Mouse (Mus musculus) B cell, adult 2 months (primary cell): Measurements from ENCODE around the gene Rreb1.

Source experiments
- DNase-seq, 2 experiments: peaks; one replicate each; pipeline ENCODE4 v3.0.0; 2022

Gene Rreb1

DNA sequence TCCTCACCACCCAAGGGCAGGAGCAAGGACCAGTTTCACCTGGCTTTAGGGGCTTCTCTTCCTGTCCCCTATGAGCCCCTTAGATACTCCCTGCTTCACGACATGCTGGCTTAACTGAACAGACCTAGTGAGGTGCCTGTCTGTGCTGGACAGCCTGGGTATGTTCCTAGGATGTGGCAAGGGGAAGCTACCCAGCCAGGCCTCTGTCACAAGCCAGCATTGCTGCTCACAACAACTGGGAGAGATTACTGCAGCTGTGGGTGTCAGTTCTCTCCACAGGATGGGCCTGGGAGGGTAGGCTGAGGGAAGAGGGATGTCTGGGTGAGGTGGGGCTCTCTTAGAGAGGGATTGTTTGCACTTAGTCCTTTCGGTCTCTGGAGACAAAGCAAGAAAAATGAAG is 142.5 kb downstream of the Rreb1 start:
- DNase-seq = no peak

DNA sequence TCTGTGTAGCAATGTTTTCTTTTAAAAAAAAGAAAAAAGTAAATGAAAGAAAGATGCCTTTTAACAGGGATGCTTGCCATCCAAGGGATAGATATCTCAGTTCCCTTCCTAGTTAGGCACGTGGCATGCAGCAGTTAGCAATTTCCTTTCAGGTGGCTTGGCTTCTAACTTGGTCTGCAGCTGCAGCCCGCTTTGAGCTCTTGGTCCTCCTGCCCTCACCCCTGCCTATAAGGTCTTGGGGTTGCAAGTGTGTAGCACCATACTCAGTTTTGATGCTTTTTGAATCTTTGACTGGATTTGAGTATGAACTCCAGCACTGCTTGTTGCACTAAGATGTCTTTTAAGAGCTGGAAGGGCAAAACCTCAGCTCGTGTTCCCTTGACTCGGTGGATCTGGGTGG is 144.9 kb downstream of the Rreb1 start:
- DNase-seq = no peak

- DNase-seq = no peak
Observed at GRCm38 (mm10) chr13:37923643-37924460, 145.7 kb downstream of the Rreb1 start.

- DNase-seq = no peak
Observed at GRCm38 (mm10) chr13:37924461-37924948, 146.3 kb downstream of the Rreb1 start.

- DNase-seq = no peak
Observed at GRCm38 (mm10) chr13:37926394-37926793, 148.2 kb downstream of the Rreb1 start.

GRCm38 (mm10) chr13:37929532-37929931 is 151.3 kb downstream of the Rreb1 start:
- DNase-seq = no peak

DNA sequence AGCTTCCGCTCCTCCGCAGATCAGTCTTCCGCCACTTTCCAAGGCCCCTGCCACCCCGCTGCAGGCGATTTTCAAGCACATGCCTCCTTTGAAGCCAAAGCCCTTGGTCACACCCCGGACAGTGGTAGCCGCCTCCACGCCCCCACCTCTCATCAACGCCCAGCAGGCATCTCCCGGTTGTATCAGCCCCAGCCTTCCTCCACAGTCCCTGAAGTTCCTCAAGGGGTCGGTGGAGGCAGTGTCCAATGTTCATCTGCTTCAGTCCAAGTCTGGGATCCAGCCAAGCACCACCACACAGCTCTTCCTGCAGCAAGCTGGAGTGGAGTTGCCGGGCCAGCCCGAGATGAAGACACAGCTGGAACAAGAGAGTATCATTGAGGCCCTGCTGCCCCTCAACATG is 151.9 kb downstream of the Rreb1 start:
- no peak for DNase-seq

DNA sequence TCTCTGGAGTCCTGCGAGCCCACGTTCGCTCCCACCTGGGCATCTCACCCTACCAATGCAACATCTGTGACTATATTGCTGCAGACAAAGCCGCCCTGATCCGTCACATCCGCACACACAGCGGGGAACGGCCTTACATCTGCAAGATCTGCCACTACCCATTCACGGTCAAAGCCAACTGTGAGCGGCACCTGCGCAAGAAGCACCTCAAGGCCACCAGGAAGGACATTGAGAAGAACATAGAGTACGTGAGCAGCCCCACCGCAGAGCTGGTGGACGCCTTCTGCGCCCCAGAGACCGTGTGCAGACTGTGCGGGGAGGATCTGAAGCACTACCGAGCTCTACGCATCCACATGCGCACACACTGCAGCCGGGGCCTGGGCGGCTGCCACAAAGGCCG is 152.4 kb downstream of the Rreb1 start:
- no peak for DNase-seq

DNA sequence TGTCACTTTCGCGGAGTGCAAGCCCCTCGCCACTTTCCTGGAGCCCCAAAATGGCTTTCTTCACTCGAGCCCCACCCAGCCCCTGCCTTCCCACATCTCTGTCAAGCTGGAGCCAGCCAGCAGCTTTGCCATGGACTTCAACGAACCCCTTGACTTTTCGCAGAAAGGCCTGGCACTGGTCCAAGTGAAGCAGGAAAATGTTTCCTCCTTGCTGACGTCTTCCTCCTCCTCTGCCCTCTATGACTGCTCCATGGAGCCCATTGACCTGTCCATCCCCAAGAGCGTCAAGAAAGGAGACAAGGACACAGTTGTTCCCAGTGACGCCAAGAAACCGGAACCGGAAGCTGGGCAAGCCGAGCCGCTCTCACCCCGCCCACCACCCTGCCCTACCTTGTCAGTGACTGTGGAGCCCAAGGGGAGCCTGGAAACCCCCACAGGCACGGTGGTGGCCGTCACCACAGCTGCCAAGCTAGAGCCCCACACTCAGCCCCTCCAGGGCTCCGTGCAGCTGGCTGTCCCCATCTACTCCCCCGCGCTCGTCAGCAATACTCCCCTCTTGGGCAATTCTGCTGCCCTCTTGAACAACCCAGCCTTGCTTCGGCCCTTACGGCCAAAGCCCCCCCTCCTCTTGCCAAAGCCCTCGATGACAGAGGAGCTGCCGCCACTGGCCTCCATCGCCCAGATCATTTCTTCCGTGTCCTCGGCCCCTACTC is 153.2 kb downstream of the Rreb1 start:
- no peak for DNase-seq

DNA sequence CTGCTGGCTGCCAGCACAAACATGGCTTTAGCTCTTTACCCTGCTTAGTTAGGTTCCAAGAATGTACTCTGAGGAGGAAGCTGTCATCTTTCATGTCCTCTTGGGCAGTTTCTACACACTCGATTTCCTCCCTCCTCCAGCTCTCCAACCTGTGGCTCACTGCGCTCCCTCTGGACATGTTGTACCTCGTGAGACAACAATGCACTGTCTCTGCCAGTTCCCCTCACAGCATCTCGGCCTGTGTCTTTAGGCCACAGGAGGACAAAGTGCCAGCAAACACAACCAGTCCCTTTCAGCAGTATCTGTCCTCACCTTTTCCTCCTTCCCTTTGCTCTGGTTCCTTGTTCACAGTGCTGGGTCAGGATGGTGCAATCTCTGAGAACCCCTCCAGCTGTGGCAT is 155.9 kb downstream of the Rreb1 start:
- DNase-seq = no peak

DNA sequence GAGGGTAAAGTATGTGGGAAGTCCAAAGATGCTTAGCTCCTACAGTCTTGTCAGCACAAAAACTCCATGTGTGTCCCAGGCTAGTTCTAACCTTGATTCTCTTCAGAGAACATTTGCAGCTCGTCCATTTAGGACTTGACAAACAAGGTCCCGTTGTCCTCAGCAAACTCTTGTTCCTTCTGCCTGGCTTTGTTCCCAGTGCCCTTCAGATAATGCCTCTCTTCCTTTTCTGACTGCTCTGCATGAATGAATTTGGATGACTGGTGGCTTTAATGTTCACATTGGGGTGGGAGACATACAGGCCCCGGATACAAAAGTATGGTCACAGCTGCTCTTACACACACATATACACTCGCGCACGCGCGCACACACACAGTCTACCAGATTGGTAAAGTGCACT is 156.7 kb downstream of the Rreb1 start:
- no peak for DNase-seq

DNA sequence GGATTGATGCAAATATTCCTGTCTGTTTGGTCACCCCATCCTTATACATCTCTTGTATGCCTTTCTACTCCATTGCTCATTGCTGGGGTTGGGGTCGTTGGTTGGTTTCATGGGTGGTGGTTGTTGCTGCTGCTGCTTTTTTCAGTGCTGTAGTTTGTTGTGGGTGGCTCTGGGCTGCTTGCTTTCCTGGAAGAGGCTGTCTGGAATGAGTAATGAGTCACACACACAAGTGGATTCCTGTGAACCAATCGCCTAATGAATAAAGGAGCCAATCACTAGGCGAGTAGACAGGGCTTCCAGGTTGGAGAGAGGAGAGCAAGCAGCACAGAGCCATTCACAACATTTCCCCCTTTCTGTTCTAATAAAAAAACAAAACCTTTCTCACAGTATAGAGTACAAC is 158.2 kb downstream of the Rreb1 start:
- no peak for DNase-seq

DNA sequence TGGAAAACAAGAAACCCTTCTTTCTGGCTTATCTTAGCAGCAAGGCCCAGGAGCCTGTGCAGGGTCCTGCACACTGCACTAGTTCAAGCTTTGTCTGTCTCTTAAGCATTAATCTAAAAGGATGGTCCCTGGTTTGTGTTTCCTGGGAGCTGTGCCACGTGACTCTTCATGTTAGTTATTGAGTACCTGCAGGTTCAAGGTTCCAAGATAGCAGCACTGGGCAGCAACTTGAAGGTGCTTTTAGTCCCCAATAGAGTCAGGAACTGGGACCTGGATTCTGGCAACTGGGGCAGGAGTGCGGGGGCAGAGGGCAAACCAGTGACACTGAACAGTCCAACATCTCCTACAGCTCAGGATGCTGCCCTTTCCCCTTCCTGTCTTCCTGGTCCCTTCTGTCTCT is 162.0 kb downstream of the Rreb1 start:
- DNase-seq = no peak

DNA sequence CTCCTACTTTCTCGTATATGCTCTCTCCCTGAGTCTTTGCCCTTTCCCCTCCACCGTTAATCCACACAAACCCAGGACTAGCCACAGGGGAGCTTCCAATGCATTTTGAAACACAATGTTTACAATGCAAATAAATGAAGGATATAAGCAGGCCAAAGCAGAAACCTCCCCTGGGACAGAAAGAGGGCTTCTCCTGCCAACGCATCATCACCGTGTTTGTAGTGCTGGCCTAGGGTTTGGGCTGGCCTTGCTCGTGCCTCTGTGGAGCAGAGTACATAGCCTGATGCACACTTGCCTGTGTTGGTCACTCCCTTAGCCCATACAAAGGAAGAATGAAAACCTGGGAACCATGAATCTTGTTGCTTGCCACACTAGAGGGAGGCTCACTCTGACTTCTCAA is 162.4 kb downstream of the Rreb1 start:
- no peak for DNase-seq

- DNase-seq = no peak
Observed at GRCm38 (mm10) chr13:37941138-37941645, 163.0 kb downstream of the Rreb1 start.

DNA sequence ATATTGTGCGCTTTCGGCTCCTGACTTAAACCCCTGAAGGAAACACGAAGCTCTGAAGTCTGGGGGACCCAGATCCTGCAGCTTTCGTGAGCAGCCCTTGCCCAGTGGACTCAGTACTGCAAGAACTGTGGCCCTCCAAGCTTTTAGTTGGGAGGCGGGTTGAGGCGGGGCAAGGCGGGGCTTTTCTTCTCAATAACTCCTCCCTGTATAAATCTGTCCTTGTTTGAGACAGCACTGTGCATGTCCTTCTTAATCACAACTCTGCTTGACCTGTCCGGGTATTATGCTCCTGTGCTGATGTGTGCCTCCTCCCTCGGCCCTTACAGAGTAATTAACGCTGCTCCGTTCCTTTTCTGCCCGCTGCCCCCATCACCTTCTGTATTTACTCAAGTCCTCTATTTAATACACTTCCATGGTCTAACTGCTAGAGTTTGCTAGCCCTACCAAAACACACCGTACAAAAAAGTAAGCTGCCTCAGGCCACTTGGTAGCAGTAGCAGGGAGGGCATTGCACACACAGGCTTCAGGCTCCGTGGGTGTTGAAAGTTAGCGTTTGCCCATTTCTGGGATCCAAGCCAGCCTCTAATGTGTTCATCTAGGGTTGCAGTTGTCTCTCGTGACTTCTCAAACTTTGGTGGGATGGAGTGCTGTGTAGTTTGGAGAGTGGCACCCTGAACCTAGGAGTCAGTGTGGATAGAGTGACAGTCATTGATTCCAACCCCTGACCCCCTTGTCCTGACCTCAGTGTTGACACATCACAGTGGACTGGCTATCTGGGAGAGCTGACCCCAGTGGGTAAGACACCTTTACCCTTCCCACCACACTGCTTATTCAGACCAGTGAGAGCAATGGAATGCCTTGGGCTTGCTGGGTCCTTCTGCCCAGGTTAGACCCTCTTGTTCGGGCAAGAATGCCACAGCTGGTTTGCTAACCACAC is 164.0 kb downstream of the Rreb1 start:
- DNase-seq = no peak

GRCm38 (mm10) chr13:37942887-37943331 is 164.7 kb downstream of the Rreb1 start:
- DNase-seq = no peak

DNA sequence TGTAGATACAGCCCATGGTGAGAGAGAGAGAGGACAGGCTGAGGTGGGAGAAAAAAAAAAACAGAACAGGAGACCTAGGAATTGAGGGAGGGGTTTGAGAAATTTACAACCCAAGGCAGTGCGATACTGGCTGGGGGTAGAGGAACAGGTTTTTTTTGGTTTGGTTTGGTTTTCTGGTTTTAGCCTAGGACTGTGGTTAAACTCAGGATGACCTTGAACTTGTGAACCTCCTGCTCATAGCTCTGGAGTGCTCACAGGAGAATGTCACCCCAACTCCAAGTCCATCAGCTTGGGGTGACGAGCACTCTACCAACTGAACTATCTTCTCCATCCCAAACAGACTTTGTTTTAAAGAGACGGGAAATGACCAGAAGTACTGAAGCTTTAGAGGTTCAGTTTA is 165.3 kb downstream of the Rreb1 start:
- DNase-seq = no peak

DNA sequence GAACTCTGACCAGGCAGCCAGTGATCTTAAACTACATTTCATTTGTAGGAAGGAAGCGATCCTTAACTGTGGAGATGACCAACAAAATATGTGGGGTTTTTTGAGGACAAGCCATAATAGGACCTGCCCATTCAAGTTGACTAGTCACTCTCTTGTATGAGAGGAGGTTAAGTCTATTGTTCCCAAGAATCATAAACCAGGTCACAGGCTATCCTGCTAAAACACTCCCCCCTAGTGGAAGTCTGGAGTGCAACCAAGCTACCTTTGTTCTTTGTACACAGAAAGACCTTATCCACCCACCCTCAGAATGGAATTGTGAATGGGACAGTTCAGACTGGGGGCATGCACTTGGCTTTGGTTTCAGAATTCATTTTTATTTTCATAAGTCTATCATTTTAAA is 166.1 kb downstream of the Rreb1 start:
- DNase-seq = peak; percentile 32 to 34

DNA sequence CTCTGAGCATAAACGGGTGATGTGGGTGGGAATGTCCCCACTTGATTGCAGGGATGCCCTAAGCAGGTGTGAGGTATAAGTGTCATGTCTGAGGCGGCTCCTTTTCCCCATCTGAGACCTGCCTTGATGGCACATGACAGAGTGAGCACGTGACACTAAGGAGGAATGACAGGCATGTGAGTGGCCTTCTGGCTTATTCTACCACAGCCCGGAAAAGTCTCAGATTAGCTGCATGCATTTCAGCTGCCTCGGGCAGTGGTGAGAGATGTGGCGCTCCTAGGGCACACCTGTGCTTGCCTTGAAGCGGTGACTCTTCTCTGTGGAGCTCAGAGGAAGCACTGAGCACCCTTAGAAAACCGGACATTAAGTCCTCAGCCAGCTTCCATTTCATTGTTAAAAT is 167.2 kb downstream of the Rreb1 start:
- DNase-seq = no peak

DNA sequence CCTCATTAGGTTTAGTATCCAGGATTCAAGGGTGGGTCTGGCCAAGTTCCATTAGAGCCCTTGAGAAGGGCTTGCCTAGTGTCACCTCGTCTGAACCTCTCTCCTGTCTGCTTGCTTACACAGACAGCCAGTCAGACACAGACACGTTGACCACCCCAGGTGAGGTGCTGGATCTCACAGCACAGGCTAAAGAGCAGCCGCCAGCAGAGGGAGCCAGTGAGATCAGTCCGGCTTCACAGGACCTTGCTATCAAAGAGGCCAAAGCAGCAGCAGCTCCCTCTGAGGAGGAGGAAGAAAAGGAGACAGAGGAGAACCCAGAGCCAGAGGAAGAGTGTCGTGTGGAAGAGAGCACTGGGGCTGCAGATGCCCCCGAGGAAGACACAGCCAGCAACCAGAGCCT is 168.5 kb downstream of the Rreb1 start:
- DNase-seq = peak; percentile 85 to 86

DNA sequence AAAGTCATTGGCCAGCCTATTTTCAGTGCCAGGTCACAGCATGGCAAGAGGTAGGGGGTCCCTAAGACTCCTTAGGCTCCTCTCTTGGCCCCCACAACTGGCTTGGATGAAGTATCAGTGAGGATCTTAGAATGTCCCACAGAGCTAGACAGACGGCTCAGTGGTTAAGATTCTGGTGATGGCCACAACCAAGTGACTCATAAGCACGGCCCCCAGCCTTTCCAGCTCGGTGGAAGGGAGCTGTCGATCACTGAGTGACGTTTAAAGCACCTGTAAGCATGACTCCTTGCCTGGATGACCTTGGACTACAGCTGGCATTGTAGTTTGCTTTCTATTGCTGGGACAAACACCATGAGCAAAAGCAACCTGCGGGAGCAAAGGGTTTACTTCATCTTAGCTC is 174.8 kb downstream of the Rreb1 start:
- DNase-seq = no peak

- DNase-seq = no peak
Observed at GRCm38 (mm10) chr13:37954318-37954717, 176.1 kb downstream of the Rreb1 start.
